Mouse (Mus musculus): ENCODE measurements around the gene Foxm1.

DNA sequence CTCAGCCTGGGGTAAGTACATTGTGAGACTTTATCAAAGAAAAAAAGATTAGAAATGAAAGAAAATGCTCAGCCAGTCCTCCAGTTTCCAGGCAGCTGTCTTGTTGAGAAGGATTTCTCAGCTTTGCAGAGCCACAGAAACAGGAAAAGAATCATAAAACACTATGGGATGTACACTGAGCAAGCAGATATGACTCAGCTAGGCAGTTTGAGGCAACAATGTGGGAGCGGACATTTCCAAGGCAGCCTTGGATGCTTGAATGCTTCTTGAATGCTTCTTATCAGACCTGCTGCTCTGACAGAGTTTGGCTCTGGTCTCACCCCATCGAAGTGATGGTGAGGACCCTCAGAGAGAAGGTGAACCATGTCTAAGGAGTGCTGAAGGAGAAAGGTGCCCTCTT lies 58.3 kb downstream of the Foxm1 start:
- no peak for TF ChIP-seq POLR2A (IDR thresholded peaks at IDR 0.05; ENCODE audit: borderline replicate concordance, extremely low read depth, low read depth, low read length)
- no peak for TF ChIP-seq CTCF (IDR thresholded peaks at IDR 0.05; ENCODE audit: insufficient read depth, low read length)
